8 mouse cellular contexts compared by ENCODE assay signal in genomic region chr14:76153003-76153675, GRCm38 (mm10). TPM values are rescaled to one million over a fixed set of nuclear protein-coding genes. Genes with fewer than 3 reads are reported as not detected.
A peak's percentile ranks its signal among the peaks of the same experiment; 100 is the strongest.
DNase-seq lines count a peak whose midpoint lies in the region; ATAC-seq and TF ChIP-seq lines count a peak whose summit lies in the region.

No protein-coding gene starts in this region.

- 6% methylated on average over 24 of the region's 24 CpGs for WGBS in lung, embryonic 14.5 days
- 4% methylated on average over 24 of the region's 24 CpGs for WGBS in embryonic facial prominence, embryonic 14.5 days
- 5% methylated on average over 24 of the region's 24 CpGs for WGBS in hindbrain, embryonic 15.5 days

- peaks cover 10% of the 10 kb centered on the region for H3K4me1 ChIP-seq in lung, embryonic 14.5 days (ENCODE audit: insufficient read depth)
- peaks cover 18% of the 10 kb centered on the region for H3K4me1 ChIP-seq in embryonic facial prominence, embryonic 14.5 days (ENCODE audit: control insufficient read depth, insufficient read depth, low read length)
- H3K4me1 ChIP-seq in hindbrain, embryonic 15.5 days (replicated peaks), result peaks cover 6% of the 10 kb centered on the region

- peak overlapping the region; percentile 68 for H3K4me3 ChIP-seq in lung, embryonic 14.5 days (ENCODE audit: low read depth, low read length)
- H3K4me3 ChIP-seq in embryonic facial prominence, embryonic 14.5 days (ENCODE audit: low read depth, low read length), result peak overlapping the region; percentile 71
- peak overlapping the region; percentile 73 for H3K4me3 ChIP-seq in hindbrain, embryonic 15.5 days

- no peaks in the 10 kb centered on the region for H3K36me3 ChIP-seq in lung, embryonic 14.5 days (ENCODE audit: insufficient read depth)
- no peaks in the 10 kb centered on the region for H3K36me3 ChIP-seq in embryonic facial prominence, embryonic 14.5 days (ENCODE audit: control insufficient read depth, insufficient read depth, low read length)
- no peaks in the 10 kb centered on the region for H3K36me3 ChIP-seq in hindbrain, embryonic 15.5 days

- H3K9ac ChIP-seq in lung, embryonic 14.5 days, result peak overlapping the region; percentile 4; the same call in 1 of the 2 replicates
- H3K9ac ChIP-seq in embryonic facial prominence, embryonic 14.5 days (ENCODE audit: low read depth, low read length), result peak overlapping the region; percentile 88
- H3K9ac ChIP-seq in hindbrain, embryonic 15.5 days, result peak overlapping the region; percentile 20

- no peaks in the 10 kb centered on the region for H3K9me3 ChIP-seq in lung, embryonic 14.5 days (ENCODE audit: low read depth, low read length)
- H3K9me3 ChIP-seq in embryonic facial prominence, embryonic 14.5 days (ENCODE audit: control insufficient read depth, low read length), result no peaks in the 10 kb centered on the region
- no peaks in the 10 kb centered on the region for H3K9me3 ChIP-seq in hindbrain, embryonic 15.5 days

- DNase-seq in lung, embryonic 14.5 days, result peak; percentile 55
- no peak for DNase-seq in lung, postnatal 36 days
- DNase-seq in embryonic facial prominence, embryonic 14.5 days (ENCODE audit: low spot score), result peak; percentile 78
- DNase-seq in thymus, postnatal 36 days, result peak; percentile 14 to 33
- DNase-seq in gastrocnemius, postnatal 10 days, result no peak

- H3K4me2 ChIP-seq in lung, embryonic 14.5 days, result peak overlapping the region; percentile 71
- peak overlapping the region; percentile 68 for H3K4me2 ChIP-seq in embryonic facial prominence, embryonic 14.5 days (ENCODE audit: low read depth, low read length)
- H3K4me2 ChIP-seq in hindbrain, embryonic 15.5 days, result peak overlapping the region; percentile 71

- peak overlapping the region; percentile 99 for H3K27ac ChIP-seq in lung, embryonic 14.5 days (ENCODE audit: low read depth)
- H3K27ac ChIP-seq in embryonic facial prominence, embryonic 14.5 days (replicated peaks; ENCODE audit: low read depth, low read length), result peak overlapping the region; percentile 87
- H3K27ac ChIP-seq in hindbrain, embryonic 15.5 days (replicated peaks), result peak overlapping the region; percentile 98

- H3K27me3 ChIP-seq in lung, embryonic 14.5 days (ENCODE audit: insufficient read depth, low read length), result no peaks in the 10 kb centered on the region
- no peaks in the 10 kb centered on the region for H3K27me3 ChIP-seq in embryonic facial prominence, embryonic 14.5 days (replicated peaks; ENCODE audit: control insufficient read depth, insufficient read depth, low read length)
- H3K27me3 ChIP-seq in hindbrain, embryonic 15.5 days, result no peaks in the 10 kb centered on the region

- peak; percentile 9; the same call in 1 of the 2 replicates for ATAC-seq in lung, embryonic 14.5 days (ENCODE audit: insufficient read depth)
- ATAC-seq in activated CD4-positive, CD25-positive, alpha-beta regulatory T cell, adult 4 months, result peak; percentile 23
- ATAC-seq in embryonic facial prominence, embryonic 14.5 days (ENCODE audit: low read depth), result peak; percentile 50
- ATAC-seq in hindbrain, embryonic 15.5 days (ENCODE audit: low FRiP score, low read depth), result 0 out of 2 replicates have a peak, but pooled peaks have one; percentile 9
- ATAC-seq in megakaryocyte-erythroid progenitor cell, adult 5-6 weeks (replicated peaks; ENCODE audit: low FRiP score, low TSS enrichment, poor library complexity, severe bottlenecking), result peak; percentile 2; the same call in 1 of the 2 replicates

- no peak for TF ChIP-seq CTCF in lung, embryonic 14.5 days (IDR thresholded peaks at IDR 0.05; ENCODE audit: low read depth)

RNA-seq across cellular contexts. Expression of gene Nufip1, which starts 42.4 kb away (rescaled TPM):
- 15.2 and 15.5 TPM in 2 replicates for polyA plus RNA-seq in lung, embryonic 14.5 days (2014; fragmentation: Nextera tagmentation; extraction: Ambion mirVana)
- polyA plus RNA-seq in activated CD4-positive, CD25-positive, alpha-beta regulatory T cell, adult 4 months (2017; shearing (Covaris generic)), result 1 to 10 TPM; 7.4 to 7.6 TPM
- polyA plus RNA-seq in embryonic facial prominence, embryonic 14.5 days (2014; fragmentation: Nextera tagmentation; extraction: Ambion mirVana), result 12.3 and 13.1 TPM in 2 replicates
- 12.1 and 13.3 TPM in 2 replicates for polyA plus RNA-seq in hindbrain, embryonic 15.5 days (2015; fragmentation: Nextera tagmentation; extraction: Ambion mirVana)
- 13.3 and 15.0 TPM in 2 replicates for total RNA-seq in megakaryocyte-erythroid progenitor cell, adult 5-6 weeks (2014; fragmentation: Nextera tagmentation)
- 29.6 and 38.1 TPM in 2 replicates for total RNA-seq in megakaryocyte-erythroid progenitor cell, adult 5-6 weeks (2017)
- 1 to 10 TPM; 4.5 to 4.8 TPM for total RNA-seq in gastrocnemius, postnatal 10 days (2021)

RNA-seq across cellular contexts. Expression of gene Gpalpp1, which starts 42.6 kb away (rescaled TPM):
- 13.6 and 14.7 TPM in 2 replicates for polyA plus RNA-seq in lung, embryonic 14.5 days (2014; fragmentation: Nextera tagmentation; extraction: Ambion mirVana)
- polyA plus RNA-seq in activated CD4-positive, CD25-positive, alpha-beta regulatory T cell, adult 4 months (2017; shearing (Covaris generic)), result 10 to 100 TPM; 11.0 to 11.3 TPM
- 11.1 and 11.9 TPM in 2 replicates for polyA plus RNA-seq in embryonic facial prominence, embryonic 14.5 days (2014; fragmentation: Nextera tagmentation; extraction: Ambion mirVana)
- polyA plus RNA-seq in hindbrain, embryonic 15.5 days (2015; fragmentation: Nextera tagmentation; extraction: Ambion mirVana), result 11.5 and 12.2 TPM in 2 replicates
- 20.1 and 27.5 TPM in 2 replicates for total RNA-seq in megakaryocyte-erythroid progenitor cell, adult 5-6 weeks (2014; fragmentation: Nextera tagmentation)
- total RNA-seq in megakaryocyte-erythroid progenitor cell, adult 5-6 weeks (2017), result 37.5 and 41.0 TPM in 2 replicates
- total RNA-seq in gastrocnemius, postnatal 10 days (2021), result 1 to 10 TPM; 7.9 to 8.6 TPM

Comparison
In these comparisons a context has a peak if more than half of its experiments do, and no peak if none do; other contexts are left out.
1. DNase-seq: peak in lung, embryonic 14.5 days (single experiment), embryonic facial prominence, embryonic 14.5 days (single experiment) and thymus, postnatal 36 days (2 of 2); none in lung, postnatal 36 days (single experiment) and gastrocnemius, postnatal 10 days (single experiment).
2. H3K9ac ChIP-seq: peak in every context shown above with its lines; median percentile 88 in embryonic facial prominence, embryonic 14.5 days; 20 in hindbrain, embryonic 15.5 days; 4 in lung, embryonic 14.5 days.
3. Peak in every context shown above with its lines, with median percentiles within 50 percentile points of each other: ATAC-seq, H3K27ac ChIP-seq, H3K4me2 ChIP-seq and H3K4me3 ChIP-seq.